Mouse (Mus musculus): ENCODE results near the gene Insl3.

DNA sequence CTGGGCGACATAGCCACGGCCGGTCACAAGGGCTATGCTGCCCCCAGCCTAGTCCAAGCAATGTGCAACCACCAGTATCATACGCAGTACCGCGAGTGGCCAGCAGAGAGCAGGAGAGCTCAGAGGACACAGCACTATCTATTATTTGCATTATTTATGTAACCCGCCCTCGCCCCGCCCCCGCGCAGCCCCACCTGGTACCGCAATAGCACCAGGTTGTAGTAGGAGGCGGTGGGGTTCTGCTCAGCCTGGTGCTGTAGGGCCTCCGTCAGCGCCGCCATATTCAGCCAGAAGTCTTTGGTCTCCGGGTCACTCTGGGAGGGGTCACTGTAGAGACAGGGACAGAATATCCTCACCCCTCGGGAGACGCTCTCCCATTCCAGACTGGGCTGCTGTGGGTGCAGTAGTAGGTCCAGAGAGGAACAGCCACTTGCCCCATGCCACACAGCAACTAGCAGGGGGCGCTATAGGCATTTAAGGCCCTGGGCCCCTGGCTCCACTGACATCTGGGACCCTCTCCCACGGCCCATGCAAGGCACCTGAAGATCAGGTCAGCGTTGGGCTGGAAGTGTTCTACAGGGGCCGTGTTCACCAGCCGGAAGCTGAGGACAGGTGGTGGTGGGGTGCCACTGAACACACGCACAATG, 20.9 kb downstream of the Insl3 start:
- peak; percentile 88 for TF ChIP-seq CTCF (IDR thresholded peaks at IDR 0.05; ENCODE audit: low read depth)
- no peak for TF ChIP-seq EP300 (IDR thresholded peaks at IDR 0.05; ENCODE audit: low read depth)
